Mouse (Mus musculus): ENCODE results near the gene Gm732.

DNA sequence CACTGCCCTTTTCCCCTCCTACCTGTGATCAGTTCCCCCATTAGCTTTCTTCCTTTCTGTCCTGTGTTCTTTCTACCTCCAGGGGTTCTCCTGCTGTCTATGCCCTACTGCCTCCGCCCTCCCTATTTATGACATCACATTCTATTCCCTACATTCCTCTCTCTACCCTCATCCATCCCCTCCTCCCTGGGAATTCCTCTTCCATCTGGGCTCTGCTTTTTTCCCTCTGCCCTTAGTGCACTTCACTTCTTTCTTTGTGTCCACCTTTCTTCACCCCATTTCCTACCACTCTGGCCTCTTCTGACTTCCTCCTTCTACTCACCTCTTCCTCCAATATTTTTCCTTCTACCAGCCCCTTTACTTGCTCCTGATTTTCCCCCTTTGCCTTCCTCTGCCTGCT lies at the start of gene Gm732:
- TF ChIP-seq CTCF (IDR thresholded peaks at IDR 0.05; ENCODE audit: insufficient read depth, low read length) = no peak
- no peak for TF ChIP-seq POLR2A (IDR thresholded peaks at IDR 0.05; ENCODE audit: borderline replicate concordance, extremely low read depth, low read depth, low read length)

Measured in lung, adult 2 months (tissue).